Mouse (Mus musculus) neural tube, embryonic 14.5 days (tissue): ENCODE data around the gene Siah1a. TPM values are rescaled to one million over a fixed set of nuclear protein-coding genes. Genes with fewer than 3 reads are reported as not detected.
A peak's percentile ranks its signal among the peaks of the same experiment; 100 is the strongest.

Source experiments
- ATAC-seq: fragments of 200-750 bp; cut with Nextera tagmentation; 2 replicates; pipeline ENCODE4 v1.8.0; 2017; ENCODE audit warnings: low read depth, mild to moderate bottlenecking, moderate TSS enrichment, moderate library complexity
- H3K27ac ChIP-seq: fragments of 300-500 bp; sonication (generic); 2 replicates; pipeline ENCODE4 v1.5.1; 2014; ENCODE audit warnings: low read depth, mild to moderate bottlenecking, control low read depth, low read length, moderate library complexity, mixed read lengths
- H3K27me3 ChIP-seq: fragments of 300-500 bp; sonication (generic); 2 replicates; pipeline ENCODE4 v1.6.1; 2014; ENCODE audit warnings: low read length; ENCODE audit not compliant: control insufficient read depth, insufficient read depth
- H3K36me3 ChIP-seq: fragments of 300-500 bp; sonication (generic); 2 replicates; pipeline ENCODE4 v1.6.1; 2014; ENCODE audit warnings: low read length, mixed read lengths; ENCODE audit not compliant: control insufficient read depth, insufficient read depth
- H3K4me1 ChIP-seq: fragments of 300-500 bp; sonication (generic); 2 replicates; pipeline ENCODE4 v1.6.1; 2014; ENCODE audit warnings: low read length; ENCODE audit not compliant: control insufficient read depth, insufficient read depth
- H3K4me2 ChIP-seq: fragments of 300-500 bp; sonication (generic); 2 replicates; pipeline ENCODE4 v1.6.1; 2014; ENCODE audit warnings: mild to moderate bottlenecking, low read depth, low read length, control low read depth
- H3K4me3 ChIP-seq: fragments of 300-500 bp; sonication (generic); 2 replicates; pipeline ENCODE4 v1.5.1; 2014; ENCODE audit warnings: low read depth, low read length, control low read depth, mixed read lengths
- H3K9ac ChIP-seq: fragments of 300-500 bp; sonication (generic); replicated peaks from 2 replicates; pipeline ENCODE4 v1.6.1; 2014; ENCODE audit warnings: low read depth, mild to moderate bottlenecking, control low read depth, low read length, mixed read lengths
- H3K9me3 ChIP-seq: fragments of 300-500 bp; sonication (generic); 2 replicates; pipeline ENCODE4 v1.6.1; 2016; ENCODE audit warnings: low read length; ENCODE audit not compliant: control insufficient read depth
- WGBS: fragments of 180-500 bp; shearing (Covaris S2); extraction: QIAGEN DNeasy Blood & Tissue Kit; methylation state at CpG from one replicate; pipeline ENCODE4 v1.1.7; 2014; 5-methylcytosine and 5-hydroxymethylcytosine counted together
- polyA plus RNA-seq: library from polyadenylated mRNA; unstranded; fragments of >200 nt; fragmentation: Nextera tagmentation; extraction: Ambion mirVana; gene quantifications from 2 replicates; pipeline ENCODE4 v1.2.1, GENCODE M21; 2014

Siah1a gene
- polyA plus RNA-seq, 1 experiment from 2014 or later = 81.0 TPM

DNA sequence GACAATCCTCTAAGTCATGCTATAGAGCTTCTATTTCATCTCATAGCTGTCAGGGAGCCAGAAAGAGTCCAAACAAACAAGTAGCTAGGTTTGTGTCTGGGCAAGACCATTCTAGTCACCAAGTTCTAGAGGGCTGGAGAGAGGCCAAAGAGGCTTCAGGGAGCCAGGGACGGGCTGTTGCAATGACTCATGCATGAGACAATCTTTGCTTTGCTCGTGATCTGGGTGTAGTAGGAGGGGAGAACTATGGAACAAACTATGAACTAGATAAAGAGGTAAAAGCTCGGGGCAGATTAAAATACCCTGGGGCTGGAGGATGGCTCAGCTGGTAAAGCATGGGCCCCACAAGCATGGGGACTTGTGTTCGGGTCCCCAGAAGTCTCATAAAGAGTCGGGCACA is 22.8 kb upstream of the Siah1a start:
- no peaks in the 10 kb centered on the region for H3K4me1 ChIP-seq
- WGBS = 80% methylated on average over 5 of the region's 5 CpGs
- no peaks in the 10 kb centered on the region for H3K27me3 ChIP-seq
- no peak for ATAC-seq
- H3K9me3 ChIP-seq = no peaks in the 10 kb centered on the region
- no peak overlapping the region for H3K4me2 ChIP-seq
- H3K27ac ChIP-seq = no peak overlapping the region
- H3K36me3 ChIP-seq = no peaks in the 10 kb centered on the region
- no peak overlapping the region for H3K4me3 ChIP-seq
- no peak overlapping the region for H3K9ac ChIP-seq

GRCm38 (mm10) chr8:86766548-86767211 is 20.9 kb upstream of the Siah1a start:
- H3K4me2 ChIP-seq = no peak overlapping the region
- 87% methylated on average over 9 of the region's 9 CpGs for WGBS
- no peak overlapping the region for H3K27ac ChIP-seq
- H3K4me3 ChIP-seq = no peak overlapping the region
- no peak overlapping the region for H3K9ac ChIP-seq
- no peaks in the 10 kb centered on the region for H3K4me1 ChIP-seq
- no peak for ATAC-seq
- no peaks in the 10 kb centered on the region for H3K36me3 ChIP-seq
- H3K27me3 ChIP-seq = no peaks in the 10 kb centered on the region
- no peaks in the 10 kb centered on the region for H3K9me3 ChIP-seq

GRCm38 (mm10) chr8:86765669-86766068 is 19.9 kb upstream of the Siah1a start:
- no peak overlapping the region for H3K4me3 ChIP-seq
- H3K9ac ChIP-seq = no peak overlapping the region
- H3K4me1 ChIP-seq = no peaks in the 10 kb centered on the region
- no peaks in the 10 kb centered on the region for H3K36me3 ChIP-seq
- ATAC-seq = no peak
- 91% methylated on average over 8 of the region's 8 CpGs for WGBS
- H3K27me3 ChIP-seq = no peaks in the 10 kb centered on the region
- H3K4me2 ChIP-seq = no peak overlapping the region
- H3K9me3 ChIP-seq = no peaks in the 10 kb centered on the region
- H3K27ac ChIP-seq = no peak overlapping the region

GRCm38 (mm10) chr8:86765155-86765554 is 19.4 kb upstream of the Siah1a start:
- Histone ChIP-seq H3K4me1 (no peaks in the 10 kb centered on the region), H3K36me3 (no peaks in the 10 kb centered on the region), H3K9ac (no peak overlapping the region), H3K9me3 (no peaks in the 10 kb centered on the region), H3K4me2 (no peak overlapping the region), H3K27me3 (no peaks in the 10 kb centered on the region), H3K4me3 (no peak overlapping the region), H3K27ac (no peak overlapping the region)
- no peak for ATAC-seq
- 90% methylated on average over 10 of the region's 10 CpGs for WGBS

DNA sequence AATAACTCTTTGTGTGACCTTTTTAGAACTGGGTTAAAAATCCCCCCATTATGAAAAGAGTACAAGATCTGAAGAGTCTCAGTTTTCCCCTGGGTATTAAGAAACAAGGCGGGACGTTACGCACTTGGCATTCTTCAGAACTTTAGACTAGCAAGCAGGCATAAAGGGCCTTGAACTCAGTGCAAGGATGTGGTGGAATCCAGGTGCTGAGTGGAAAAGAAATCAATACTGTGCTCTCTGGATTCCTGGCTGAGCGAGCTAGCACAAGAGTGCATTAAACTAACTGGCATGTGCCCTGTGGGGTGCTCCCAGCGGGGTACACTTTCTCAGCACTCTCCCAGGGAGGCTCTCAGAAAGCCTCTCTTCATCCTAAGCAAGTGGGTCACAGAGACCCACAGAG is 17.1 kb upstream of the Siah1a start:
- Histone ChIP-seq H3K4me2 (no peak overlapping the region), H3K4me1 (no peaks in the 10 kb centered on the region), H3K27ac (no peak overlapping the region), H3K4me3 (no peak overlapping the region), H3K9me3 (no peaks in the 10 kb centered on the region), H3K9ac (no peak overlapping the region), H3K36me3 (no peaks in the 10 kb centered on the region), H3K27me3 (no peaks in the 10 kb centered on the region)
- ATAC-seq = no peak
- WGBS = 71% methylated on average over 5 of the region's 5 CpGs

DNA sequence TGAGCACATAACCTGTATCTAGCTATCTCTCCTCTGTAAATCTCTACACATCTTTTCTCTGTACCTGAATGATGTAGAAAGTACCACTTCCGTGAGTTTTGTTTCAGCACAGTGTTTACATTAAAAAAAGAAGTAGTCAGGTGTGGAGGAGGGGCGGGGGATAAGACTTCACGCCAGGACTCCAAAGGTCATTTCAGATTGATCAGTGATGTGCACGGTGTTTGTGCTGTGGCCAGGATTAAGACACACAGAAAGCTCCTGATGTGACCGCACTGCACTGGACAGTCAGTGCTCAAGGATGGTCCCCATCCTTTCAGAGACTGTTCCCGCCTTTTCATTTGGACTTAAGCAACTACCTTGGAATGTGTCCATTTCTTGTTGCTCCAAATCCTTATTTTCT is 15.0 kb upstream of the Siah1a start:
- ATAC-seq = no peak
- H3K4me1 ChIP-seq = peaks cover 4% of the 10 kb centered on the region; the same call in 1 of the 2 replicates
- no peaks in the 10 kb centered on the region for H3K36me3 ChIP-seq
- 88% methylated on average over 6 of the region's 6 CpGs for WGBS
- H3K27ac ChIP-seq = no peak overlapping the region
- no peak overlapping the region for H3K9ac ChIP-seq
- no peak overlapping the region for H3K4me3 ChIP-seq
- H3K27me3 ChIP-seq = no peaks in the 10 kb centered on the region
- no peaks in the 10 kb centered on the region for H3K9me3 ChIP-seq
- no peak overlapping the region for H3K4me2 ChIP-seq

GRCm38 (mm10) chr8:86759090-86759491 is 13.4 kb upstream of the Siah1a start:
- no peaks in the 10 kb centered on the region for H3K27me3 ChIP-seq
- H3K9ac ChIP-seq = no peak overlapping the region
- no peak overlapping the region for H3K4me3 ChIP-seq
- H3K9me3 ChIP-seq = no peaks in the 10 kb centered on the region
- no peaks in the 10 kb centered on the region for H3K36me3 ChIP-seq
- no peak overlapping the region for H3K4me2 ChIP-seq
- WGBS = 60% methylated on average over 4 of the region's 4 CpGs
- no peak overlapping the region for H3K27ac ChIP-seq
- ATAC-seq = no peak
- peaks cover 4% of the 10 kb centered on the region; the same call in 1 of the 2 replicates for H3K4me1 ChIP-seq

DNA sequence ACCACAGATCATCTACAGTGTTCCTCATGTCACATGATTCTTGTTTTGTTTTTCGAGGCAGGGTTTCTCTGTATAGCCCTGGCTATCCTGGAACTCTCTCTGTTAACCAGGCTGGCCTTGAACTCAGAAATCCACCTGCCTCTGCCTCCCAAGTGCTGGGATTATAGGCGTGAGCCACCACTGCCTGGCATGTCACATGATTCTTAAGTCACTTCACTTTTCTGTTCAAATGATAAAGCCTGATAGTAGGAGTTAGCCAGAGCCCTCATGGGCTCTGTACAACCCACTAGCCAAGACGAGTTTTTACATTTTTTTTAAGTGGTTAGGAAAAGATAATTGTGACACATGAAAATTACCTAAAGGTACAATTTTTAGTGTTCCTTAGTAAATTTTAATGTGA is 12.9 kb upstream of the Siah1a start:
- Histone ChIP-seq H3K9ac (no peak overlapping the region), H3K4me3 (no peak overlapping the region), H3K9me3 (no peaks in the 10 kb centered on the region), H3K4me1 (peaks cover 4% of the 10 kb centered on the region; the same call in 1 of the 2 replicates), H3K36me3 (no peaks in the 10 kb centered on the region), H3K27me3 (no peaks in the 10 kb centered on the region), H3K4me2 (no peak overlapping the region), H3K27ac (no peak overlapping the region)
- ATAC-seq = no peak
- 83% methylated on average over 3 of the region's 3 CpGs for WGBS

- Histone ChIP-seq H3K9ac (no peak overlapping the region), H3K4me1 (peaks cover 4% of the 10 kb centered on the region; the same call in 1 of the 2 replicates), H3K9me3 (no peaks in the 10 kb centered on the region), H3K36me3 (no peaks in the 10 kb centered on the region), H3K4me2 (peak overlapping the region; percentile 31), H3K27ac (no peak overlapping the region), H3K27me3 (no peaks in the 10 kb centered on the region), H3K4me3 (no peak overlapping the region)
- ATAC-seq = no peak
- WGBS = 14% methylated on average over 23 of the region's 23 CpGs
Measured at GRCm38 (mm10) chr8:86756948-86757733, 11.4 kb upstream of the Siah1a start.
